Mouse (Mus musculus) left cerebral cortex, adult 18-20 months (tissue): ENCODE data around the gene Rap1b. TPM values are rescaled to one million over a fixed set of nuclear protein-coding genes. Genes with fewer than 3 reads are reported as not detected.

Experiments
- DNase-seq, 2 experiments: peaks; one replicate each; pipeline ENCODE4 v3.0.0; 2021 to 2022; ENCODE audit warnings: low spot score in 2 of 2, mixed read lengths in 1 of 2
- total RNA-seq, 2 experiments: library from RNA; stranded (reverse); gene quantifications; 2 replicates each; pipeline ENCODE4 v1.2.3; 2021

The Rap1b gene
- total RNA-seq, 2 experiments from 2014 or later, result 56.7 to 65.4 TPM

GRCm38 (mm10) chr10:117771131-117771510 lies 74.7 kb downstream of the Rap1b start:
- DNase-seq, result no peak

- no peak for DNase-seq
Observed at GRCm38 (mm10) chr10:117770286-117771130, 75.3 kb downstream of the Rap1b start.

- DNase-seq, result no peak
Observed at GRCm38 (mm10) chr10:117769541-117770285, 76.1 kb downstream of the Rap1b start.

DNA sequence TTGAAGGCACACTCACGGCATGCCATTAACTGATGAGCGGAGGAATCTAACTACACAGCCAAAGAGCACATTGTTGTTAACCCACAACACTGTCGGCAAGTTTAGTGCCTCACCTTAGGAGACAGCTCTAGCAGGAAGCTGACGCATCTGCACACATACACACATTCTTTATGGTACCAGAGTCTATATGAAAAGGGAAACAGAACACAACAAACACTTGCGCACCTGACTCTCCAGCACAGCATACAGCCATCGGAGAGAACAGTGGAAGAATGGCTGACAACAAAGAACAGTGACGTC lies 77.7 kb downstream of the Rap1b start:
- no peak for DNase-seq

- no peak for DNase-seq
Observed at GRCm38 (mm10) chr10:117767286-117768140, 78.3 kb downstream of the Rap1b start.

- no peak for DNase-seq
Observed at GRCm38 (mm10) chr10:117766896-117767160, 79.0 kb downstream of the Rap1b start.

GRCm38 (mm10) chr10:117766111-117766895 lies 79.5 kb downstream of the Rap1b start:
- DNase-seq, result no peak

DNA sequence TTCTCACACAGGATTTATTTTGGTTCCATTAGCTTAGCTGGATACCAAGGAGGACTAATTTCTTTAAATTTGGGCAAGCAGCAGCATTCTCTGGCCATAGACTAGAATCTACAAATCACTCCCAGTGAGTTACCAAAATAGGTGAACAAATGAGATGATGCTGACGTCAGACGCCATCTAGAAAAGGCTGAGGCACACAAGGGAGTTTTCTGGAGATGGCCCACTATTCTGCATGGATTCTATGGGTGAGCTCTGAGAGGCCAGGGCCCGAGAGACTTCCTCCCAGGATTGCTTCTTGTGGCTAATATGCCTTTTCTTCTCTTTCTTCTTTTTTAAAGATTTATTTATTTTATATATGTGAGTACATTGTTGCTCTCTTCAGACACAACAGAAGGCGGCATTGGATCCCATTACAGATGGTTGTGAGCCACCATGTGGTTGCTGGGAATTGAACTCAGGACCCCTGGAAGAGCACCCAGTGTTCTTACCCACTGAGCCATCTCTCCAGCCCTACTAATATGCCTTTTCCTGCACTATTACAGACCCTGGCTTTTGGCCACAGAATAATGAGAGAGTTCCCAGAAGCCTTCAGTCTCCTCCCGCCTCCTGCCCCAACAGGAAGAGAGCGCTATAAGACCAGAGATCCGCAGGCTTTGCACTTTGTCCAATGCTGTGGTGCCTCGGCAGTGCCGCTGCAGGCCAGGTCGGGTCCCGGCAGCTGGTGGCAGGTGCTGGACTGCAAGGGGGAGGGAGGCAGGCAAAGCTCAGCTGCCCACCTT lies 80.5 kb downstream of the Rap1b start:
- DNase-seq, result no peak

- DNase-seq, result no peak
Observed at GRCm38 (mm10) chr10:117764598-117764997, 81.2 kb downstream of the Rap1b start.

Other genes with a start within 250 kb of the Rap1b start
- gene Cpm, start 216.5 kb downstream of the Rap1b start, total RNA-seq, result 1 to 10 TPM; 4.2 TPM
- 10 to 100 TPM; 53.5 to 56.2 TPM for gene Mdm2, start 135.3 kb downstream of the Rap1b start, total RNA-seq
- 10 to 100 TPM; 29.9 to 30.8 TPM for gene Slc35e3, start 99.7 kb downstream of the Rap1b start, total RNA-seq
- 10 to 100 TPM; 14.0 to 14.7 TPM for gene Nup107, start 53.3 kb downstream of the Rap1b start, total RNA-seq